Mouse (Mus musculus) adrenal gland (tissue): ENCODE measurements around the gene Ovca2.
"Not testable (repeated sequence)": the region's sequence is repeated elsewhere in the genome, so short reads cannot be mapped to it uniquely, and the experiment has no call there.

Experiments used
- intact Hi-C: fragments of 180-260 bp; cut with DNase I; formaldehyde crosslinking; loops from one replicate; pipeline ENCODE4 v1.15.1; 2025

Ovca2 gene

GRCm38 (mm10) chr11:75196131-75196530 is 17.5 kb upstream of the Ovca2 start:
- intact Hi-C loops, result no loop called here

DNA sequence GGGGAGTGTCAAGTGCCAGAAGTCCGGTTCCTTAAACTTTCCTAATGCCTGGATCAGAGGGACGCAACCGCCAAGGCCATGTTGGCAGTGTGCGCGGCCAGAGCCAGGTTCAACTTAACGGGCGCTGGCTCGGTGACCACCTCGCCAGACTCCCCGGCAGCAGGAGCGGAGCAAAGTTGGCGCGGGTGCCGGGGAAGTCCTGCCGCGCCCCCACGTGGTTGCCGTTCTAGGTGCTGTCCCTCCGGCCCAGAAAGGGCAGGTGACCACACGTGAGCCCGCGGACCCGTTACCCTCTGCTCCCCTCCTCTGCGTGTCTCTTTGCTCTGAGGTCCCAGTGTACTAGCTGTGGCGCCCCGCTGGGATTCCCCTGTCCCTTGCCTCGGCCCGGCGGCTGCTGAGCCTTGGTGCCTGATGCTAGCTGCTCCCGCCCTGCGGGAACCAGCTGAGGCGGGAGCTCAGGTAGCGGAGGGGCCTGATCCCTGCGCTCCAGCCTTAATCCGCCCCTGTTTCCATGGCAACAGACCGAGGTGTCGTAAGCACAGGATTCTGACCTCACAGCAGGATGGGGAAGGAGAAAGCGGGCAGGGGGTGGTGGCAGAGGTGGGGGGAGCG is 16.3 kb upstream of the Ovca2 start:
- intact Hi-C loops, result no loop called here

GRCm38 (mm10) chr11:75194121-75194849 is 15.7 kb upstream of the Ovca2 start:
- intact Hi-C loops, result no loop called here

DNA sequence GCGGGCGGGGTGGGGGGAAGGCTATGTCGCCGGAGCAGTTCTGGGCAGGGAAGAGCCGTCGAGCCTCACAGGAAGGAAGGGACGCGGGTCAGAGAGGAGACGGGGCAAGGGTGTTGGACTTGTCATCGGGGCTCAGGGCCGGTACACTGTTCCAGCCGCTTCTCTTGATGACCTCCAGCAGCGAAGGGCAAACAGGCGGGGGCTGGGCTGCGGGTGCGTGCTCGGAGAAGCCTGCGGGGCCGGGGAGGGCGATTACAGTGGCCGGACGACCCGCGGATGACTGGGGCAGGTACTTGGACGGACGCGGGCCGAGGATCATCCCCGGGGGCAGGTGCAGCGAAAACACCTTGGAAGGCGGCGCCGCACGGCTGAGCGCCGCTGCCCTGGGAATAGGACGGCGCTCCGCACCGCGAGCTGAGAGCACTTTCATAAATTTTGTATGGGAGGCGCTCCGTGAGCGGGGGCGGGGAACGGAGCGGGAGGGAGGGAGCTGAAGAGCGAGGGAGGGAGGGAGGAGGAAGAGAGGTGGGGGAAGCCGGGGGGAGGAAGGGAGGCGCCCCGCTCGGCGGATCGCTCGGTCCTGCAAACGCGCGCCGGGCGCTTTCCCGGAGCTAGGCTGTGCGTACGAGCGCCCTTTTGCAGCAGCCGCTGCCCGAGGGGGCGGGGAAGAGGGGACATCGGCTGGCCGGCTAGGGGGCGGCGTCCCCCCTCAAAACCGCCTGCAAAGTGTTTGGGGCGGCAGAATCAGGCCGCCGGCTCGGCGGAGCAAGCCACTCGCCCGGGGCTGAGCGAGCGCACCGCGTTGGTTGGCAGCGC is 14.8 kb upstream of the Ovca2 start, which contains the start of gene Rtn4rl1:
Rtn4rl1 (plus strand) TSS at position 528 of the 816 bp plus-strand sequence.
- intact Hi-C loops, result loop anchor here (2.0 kb wide), 2 partner anchors 45 to 97 kb away; no protein-coding TSS in a partner anchor

- intact Hi-C loops, result loop anchor here (2.0 kb wide), 2 partner anchors 46 to 98 kb away; no protein-coding TSS in a partner anchor
Observed at GRCm38 (mm10) chr11:75192336-75193214, 13.9 kb upstream of the Ovca2 start.

- intact Hi-C loops, result loop anchor here (2.0 kb wide), 2 partner anchors 47 to 99 kb away; no protein-coding TSS in a partner anchor
Observed at GRCm38 (mm10) chr11:75191841-75192240, 13.2 kb upstream of the Ovca2 start.

- intact Hi-C loops, result no loop called here
Observed at GRCm38 (mm10) chr11:75190905-75191441, 12.3 kb upstream of the Ovca2 start, which contains the start of gene Dph1. Gene Dph1 (minus strand): TSS chr11:75191241.

GRCm38 (mm10) chr11:75190371-75190724 is 11.7 kb upstream of the Ovca2 start:
- intact Hi-C loops, result no loop called here

DNA sequence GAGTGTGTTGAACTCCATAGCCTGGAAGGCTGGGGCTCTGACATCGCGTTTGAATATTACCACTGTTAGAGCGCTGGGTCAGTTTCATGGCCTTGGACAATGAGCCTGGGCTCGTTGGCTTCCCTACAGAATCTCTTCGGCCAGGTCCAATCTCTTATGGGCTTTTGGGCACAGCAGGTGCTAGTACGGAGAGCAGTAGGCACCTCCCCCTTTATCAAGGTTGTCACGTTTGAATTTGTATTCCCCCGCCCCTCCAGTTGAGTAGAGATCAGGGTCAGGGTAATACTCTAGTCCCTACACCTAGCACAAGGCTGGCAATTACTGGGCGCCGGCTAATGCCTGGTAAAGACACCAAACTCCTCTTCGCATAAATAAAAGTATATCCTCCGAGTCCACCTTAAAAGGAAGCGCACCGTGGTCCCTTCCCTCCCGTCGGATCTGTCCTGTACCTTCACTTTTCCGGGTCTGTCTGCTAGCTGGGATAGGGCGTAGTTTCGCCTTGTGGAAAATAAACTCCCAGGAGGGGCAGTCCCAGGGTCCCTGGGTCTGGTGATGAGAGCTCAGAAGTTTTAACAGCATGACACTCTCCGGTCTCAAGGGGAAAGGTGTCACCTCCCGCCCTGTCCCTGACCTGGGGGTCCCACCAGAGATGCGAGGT is 11.2 kb upstream of the Ovca2 start:
- intact Hi-C loops, result loop anchor here (10.0 kb wide), 1 partner anchor 215 kb away; no protein-coding TSS in a partner anchor

GRCm38 (mm10) chr11:75184986-75185385 is 6.4 kb upstream of the Ovca2 start:
- intact Hi-C loops, result loop anchor here (10.0 kb wide), 1 partner anchor 220 kb away; no protein-coding TSS in a partner anchor

DNA sequence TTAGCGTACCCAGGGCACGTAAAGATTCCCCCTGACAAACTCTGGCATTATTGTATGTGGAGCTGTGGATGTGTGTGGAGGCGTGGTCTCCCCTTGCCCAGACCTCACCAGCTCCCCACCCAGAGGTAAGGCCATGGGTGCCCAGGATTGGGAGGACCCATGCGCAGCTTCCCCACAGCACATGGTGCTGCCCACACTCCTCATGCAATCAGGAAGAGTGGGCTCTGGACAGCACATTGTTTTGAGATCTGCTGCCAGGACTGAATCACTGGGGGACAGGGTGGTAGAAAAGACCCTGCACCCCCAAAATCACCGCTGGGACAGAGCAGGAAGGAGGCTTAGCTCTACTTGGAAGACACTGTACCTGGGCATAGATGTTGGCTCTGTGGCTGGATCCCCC is 5.9 kb upstream of the Ovca2 start:
- intact Hi-C loops, result loop anchor here (10.0 kb wide), 1 partner anchor 220 kb away; no protein-coding TSS in a partner anchor

DNA sequence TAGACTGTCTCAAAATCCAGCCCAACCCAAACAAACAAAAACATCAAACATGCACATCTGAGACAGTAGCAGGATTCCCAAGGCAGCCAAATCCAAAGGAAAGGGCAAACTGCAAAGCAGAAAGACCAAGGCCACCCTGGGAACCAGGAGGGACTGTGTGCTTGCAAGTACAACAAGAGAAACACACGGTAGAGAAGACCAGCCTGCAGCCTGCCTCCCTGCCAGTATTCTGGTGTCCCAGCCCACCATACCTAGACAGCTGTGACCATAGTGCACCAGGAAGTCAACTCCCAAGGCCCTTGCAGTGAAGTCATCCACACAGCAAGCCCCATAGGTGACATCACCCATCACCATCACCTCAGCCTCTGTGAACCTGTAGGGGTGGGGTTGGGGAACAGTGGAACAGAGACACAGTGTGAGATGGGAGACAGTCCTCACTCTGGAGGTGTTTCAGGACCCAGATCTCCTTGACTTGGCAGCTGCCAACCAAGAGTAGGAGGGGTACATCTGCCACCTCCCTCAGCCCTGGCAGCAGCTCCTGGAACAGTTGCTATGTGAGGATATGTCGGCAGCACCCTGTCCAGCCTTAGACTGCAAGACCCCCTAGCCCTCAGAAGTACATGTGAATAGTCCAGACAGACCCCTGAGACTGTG is 5.4 kb upstream of the Ovca2 start:
- intact Hi-C loops, result loop anchor here (10.0 kb wide), 1 partner anchor 221 kb away; no protein-coding TSS in a partner anchor

DNA sequence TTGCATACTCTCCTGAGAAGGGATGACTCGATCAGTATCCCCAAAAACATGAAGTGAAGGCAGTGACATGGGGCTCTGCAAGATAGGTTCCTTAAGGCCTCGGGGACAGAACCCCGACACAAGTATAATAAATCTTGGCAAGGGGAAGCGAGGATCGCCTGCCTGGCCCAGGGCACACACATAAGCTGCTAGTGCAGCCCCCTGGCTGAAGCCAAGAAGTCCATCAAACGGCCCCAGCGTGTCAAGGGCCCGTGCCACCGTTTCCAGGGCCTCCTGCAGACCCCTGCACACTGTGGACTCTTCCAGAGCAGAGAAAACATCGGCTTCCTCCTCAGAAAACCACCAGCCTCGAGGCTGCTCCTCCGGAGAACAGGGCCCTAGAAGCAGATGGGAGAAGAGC is 624 bp downstream of the Ovca2 start:
- intact Hi-C loops, result no loop called here

GRCm38 (mm10) chr11:75174574-75174973 is 4.1 kb downstream of the Ovca2 start:
- intact Hi-C loops, result not testable (repeated sequence)

DNA sequence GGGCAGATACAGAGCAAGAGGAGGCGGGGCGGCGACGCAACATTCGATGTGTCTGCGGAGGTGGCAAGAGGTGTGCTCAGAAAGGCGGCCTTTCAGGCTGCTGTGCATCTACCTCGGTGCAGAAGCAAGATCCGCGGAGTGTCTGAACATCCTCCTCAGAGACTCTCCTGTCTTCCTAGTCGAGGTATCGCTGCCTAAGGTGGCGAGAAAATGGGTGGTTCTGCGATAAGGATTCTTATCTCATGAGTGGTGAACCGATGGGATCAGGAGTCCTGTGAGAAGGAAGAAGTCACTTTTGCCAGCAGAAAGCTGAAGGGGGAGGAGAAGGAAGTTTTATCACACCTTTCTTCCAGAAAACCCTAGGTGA is 4.9 kb downstream of the Ovca2 start:
- intact Hi-C loops, result no loop called here

GRCm38 (mm10) chr11:75173095-75173798 is 5.4 kb downstream of the Ovca2 start:
- intact Hi-C loops, result no loop called here

- intact Hi-C loops, result no loop called here
Observed at GRCm38 (mm10) chr11:75172151-75173094, 6.2 kb downstream of the Ovca2 start.
